Mouse (Mus musculus) Patski (cell line): Measurements from ENCODE around the gene Nlgn1. TPM values are rescaled to one million over a fixed set of nuclear protein-coding genes. Genes with fewer than 3 reads are reported as not detected.
A peak's percentile ranks its signal among the peaks of the same experiment; 100 is the strongest.
"Not testable (repeated sequence)": the region's sequence is repeated elsewhere in the genome, so short reads cannot be mapped to it uniquely, and the experiment has no call there.

Source experiments
- ATAC-seq: fragments of 100-300 bp; one replicate; pipeline ENCODE4 v1.8.0; 2021
- CTCF ChIA-PET: fragments of 350-600 bp; sonication (Branson Sonifier 250); formaldehyde crosslinking; loops from one replicate; lab custom pipeline; 2022; ENCODE audit warnings: inconsistent platforms; lab: Charles Lee
- POLR2A ChIA-PET: fragments of 350-600 bp; sonication (Branson Sonifier 250); formaldehyde crosslinking; loops from one replicate; lab custom pipeline; 2022; ENCODE audit warnings: antibody characterized with exemption, inconsistent platforms; lab: Charles Lee
- DNase-seq: peaks from one replicate; pipeline ENCODE4 v3.0.0-alpha.2; 2011; ENCODE audit warnings: low read depth, low spot score
- H3K27me3 ChIP-seq: fragments of 371-371 bp; one replicate; pipeline ENCODE4 v1.5.1; 2021
- CTCF ChIP-seq: fragments of 100-300 bp; IDR thresholded peaks from one replicate; pipeline ENCODE4 v1.5.1; 2021
- in situ Hi-C: fragments of 300-500 bp; cut with MboI; formaldehyde crosslinking; loops from 3 replicates; pipeline ENCODE4 v1.11.1; 2018; ENCODE audit warnings: low pct_unique_long_range_greater_than_20kb, mixed read lengths
- polyA plus RNA-seq: library from polyadenylated mRNA; unstranded; gene quantifications from one replicate; pipeline ENCODE4 v1.2.3, GENCODE M21; 2021

Gene Nlgn1
- polyA plus RNA-seq, 1 experiment from 2014 or later: 0.01 TPM

DNA sequence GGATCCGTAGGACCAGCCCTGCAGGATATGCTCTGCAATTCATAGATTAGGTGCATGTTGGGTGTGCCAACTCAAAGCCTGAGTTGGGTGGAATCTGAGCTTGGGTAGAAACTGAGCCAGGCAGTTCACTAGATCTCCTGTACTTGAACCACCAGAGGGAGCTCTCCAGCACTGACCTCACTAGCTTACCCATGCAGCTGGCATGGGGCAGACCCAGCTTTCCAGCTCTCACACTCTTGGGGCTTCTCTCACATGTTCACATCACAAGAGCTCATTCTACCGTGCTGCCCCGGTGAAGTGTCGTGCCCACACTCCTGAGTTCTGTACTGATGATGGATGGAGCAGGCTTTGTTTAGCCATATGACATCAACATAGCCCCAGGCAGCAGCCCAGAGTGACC, 679.2 kb downstream of the Nlgn1 start:
- TF ChIP-seq CTCF: peak; percentile 17
- no peak for ATAC-seq
- no peak for DNase-seq
- CTCF ChIA-PET: no interaction called here
- in situ Hi-C loops: no loop called here
- H3K27me3 ChIP-seq: peaks cover 4% of the 10 kb centered on the region
- POLR2A ChIA-PET: no interaction called here

DNA sequence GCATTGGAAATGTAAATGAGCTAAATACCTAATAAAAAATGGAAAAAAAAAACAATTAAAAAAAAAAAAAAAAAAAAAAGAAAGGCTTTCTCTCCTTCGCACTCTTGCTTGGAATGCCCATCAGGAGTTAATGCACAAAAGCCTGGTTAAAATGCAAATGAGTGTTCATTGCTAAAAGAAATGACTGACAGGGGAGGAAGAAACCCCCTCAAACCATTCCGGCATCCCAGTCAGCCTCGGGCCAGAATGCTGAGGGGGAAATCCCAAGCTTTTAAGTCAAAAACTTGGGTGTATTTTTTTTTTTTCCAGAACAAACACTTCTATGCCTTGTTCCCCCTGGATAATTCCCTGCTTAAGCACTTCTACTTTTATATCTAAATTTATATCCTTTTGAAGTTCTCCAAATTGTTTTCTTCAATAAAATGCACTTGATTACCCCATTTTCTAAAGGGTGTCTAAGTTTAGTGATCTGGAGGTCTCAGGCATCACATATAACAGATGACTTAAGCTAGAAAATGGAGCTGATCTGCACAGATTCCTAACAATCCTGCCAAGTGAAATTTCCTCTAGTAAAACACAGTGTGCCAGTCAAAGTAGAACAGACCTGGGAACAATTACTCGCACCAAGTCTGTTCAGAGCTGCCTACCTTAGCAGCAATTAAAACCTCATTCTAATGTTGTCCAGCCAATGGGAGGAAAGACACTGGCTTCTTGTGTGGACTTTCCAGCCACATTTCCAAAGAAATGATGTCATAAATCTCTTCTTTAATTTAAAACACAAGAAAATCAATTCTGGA, 686.2 kb downstream of the Nlgn1 start:
- DNase-seq (no peak), ATAC-seq (no peak)
- no peak for TF ChIP-seq CTCF
- no peaks in the 10 kb centered on the region for H3K27me3 ChIP-seq
- ChIA-PET CTCF (no interaction called here), POLR2A (no interaction called here)
- in situ Hi-C loops: no loop called here

DNA sequence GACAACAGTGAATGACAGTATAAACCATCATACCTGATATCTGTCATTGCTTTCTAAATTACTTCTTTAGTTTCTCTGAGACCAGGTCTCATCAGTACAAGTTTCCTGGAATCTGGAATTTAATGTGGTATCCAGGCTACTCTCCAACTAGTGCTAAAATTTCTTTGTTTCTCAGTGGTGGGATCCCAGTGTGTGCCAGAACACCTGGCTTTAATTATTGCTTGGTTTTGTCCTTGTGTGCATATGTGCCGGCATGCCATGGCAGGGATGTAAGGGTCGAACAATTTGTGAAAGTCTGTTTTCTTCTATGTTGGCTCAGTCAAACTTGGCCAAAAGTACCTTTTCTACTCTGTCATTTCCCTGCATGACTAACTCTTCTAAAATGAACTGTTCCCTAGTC, 703.1 kb downstream of the Nlgn1 start:
- in situ Hi-C loops: no loop called here
- H3K27me3 ChIP-seq: no peaks in the 10 kb centered on the region
- POLR2A ChIA-PET: no interaction called here
- TF ChIP-seq CTCF: no peak
- DNase-seq: no peak
- CTCF ChIA-PET: no interaction called here
- no peak for ATAC-seq

DNA sequence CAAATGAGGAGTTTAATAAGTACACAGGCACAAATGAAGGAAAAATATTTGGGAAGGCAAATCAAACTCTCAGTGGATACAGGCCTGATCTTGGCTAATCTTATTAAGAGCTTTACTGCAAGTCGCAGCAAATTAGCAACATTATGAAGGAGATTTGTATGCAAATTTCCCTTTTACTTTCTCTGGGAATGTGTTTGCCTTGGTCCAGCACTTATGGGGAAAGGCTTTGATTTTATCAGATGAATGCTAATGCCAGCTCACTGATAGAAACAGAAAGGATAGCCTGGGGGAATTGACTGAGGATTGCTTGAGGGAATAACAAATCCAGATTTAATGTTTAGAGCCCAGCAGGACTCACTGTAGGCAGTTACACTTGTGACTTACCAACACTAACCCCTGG, 725.7 kb downstream of the Nlgn1 start:
- no peak for TF ChIP-seq CTCF
- ATAC-seq: no peak
- H3K27me3 ChIP-seq: peaks cover 6% of the 10 kb centered on the region
- ChIA-PET POLR2A (no interaction called here), CTCF (no interaction called here)
- DNase-seq: no peak
- in situ Hi-C loops: no loop called here

DNA sequence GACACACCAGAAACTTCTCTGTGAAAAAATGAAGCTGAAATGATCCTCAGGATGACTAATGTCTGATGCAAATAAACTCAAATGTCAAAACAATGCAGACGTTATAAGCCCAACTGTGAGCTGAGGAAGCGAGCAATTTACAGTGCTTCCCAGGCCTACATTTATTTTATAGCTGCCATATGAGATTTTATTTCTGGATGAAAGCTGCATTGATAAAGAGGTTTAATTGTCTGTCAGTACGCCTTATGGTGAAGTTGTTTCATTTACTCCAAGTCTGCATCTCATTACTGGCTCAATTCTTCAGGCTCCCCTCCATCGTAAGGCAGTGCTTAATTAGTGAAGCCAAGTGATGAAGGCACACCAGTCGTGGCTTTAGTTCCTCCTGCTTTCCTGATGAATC, 734.7 kb downstream of the Nlgn1 start:
- in situ Hi-C loops: no loop called here
- ATAC-seq (no peak), DNase-seq (no peak)
- POLR2A ChIA-PET: no interaction called here
- no peak for TF ChIP-seq CTCF
- CTCF ChIA-PET: no interaction called here
- H3K27me3 ChIP-seq: no peaks in the 10 kb centered on the region

DNA sequence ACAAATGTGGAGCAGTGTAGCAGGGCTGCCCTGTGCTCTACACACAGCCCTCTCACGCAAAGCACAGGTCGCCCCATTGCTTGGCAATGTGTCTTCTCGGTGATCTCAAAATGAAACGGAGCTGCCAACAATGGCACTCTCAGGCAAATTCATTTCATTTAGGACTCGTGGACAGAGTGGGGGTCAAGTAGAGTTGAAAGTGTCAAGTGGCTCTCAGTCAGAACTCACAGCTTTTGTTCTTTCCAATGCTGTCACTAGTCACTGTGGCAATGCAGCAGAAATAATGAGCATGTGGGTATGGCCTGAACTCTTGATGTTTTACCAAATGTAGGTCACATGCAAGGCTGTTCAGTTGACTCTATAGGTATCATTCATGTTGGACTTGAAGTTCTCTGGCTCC, 756.7 kb downstream of the Nlgn1 start:
- CTCF ChIA-PET: interaction anchor here (0.8 to 1.7 kb wide), 2 partner anchors 13 to 27 kb away, joined by 3 to 4 read pairs; no protein-coding TSS in a partner anchor
- in situ Hi-C loops: no loop called here
- ATAC-seq: no peak
- TF ChIP-seq CTCF: no peak
- POLR2A ChIA-PET: no interaction called here
- no peak for DNase-seq
- H3K27me3 ChIP-seq: no peaks in the 10 kb centered on the region

DNA sequence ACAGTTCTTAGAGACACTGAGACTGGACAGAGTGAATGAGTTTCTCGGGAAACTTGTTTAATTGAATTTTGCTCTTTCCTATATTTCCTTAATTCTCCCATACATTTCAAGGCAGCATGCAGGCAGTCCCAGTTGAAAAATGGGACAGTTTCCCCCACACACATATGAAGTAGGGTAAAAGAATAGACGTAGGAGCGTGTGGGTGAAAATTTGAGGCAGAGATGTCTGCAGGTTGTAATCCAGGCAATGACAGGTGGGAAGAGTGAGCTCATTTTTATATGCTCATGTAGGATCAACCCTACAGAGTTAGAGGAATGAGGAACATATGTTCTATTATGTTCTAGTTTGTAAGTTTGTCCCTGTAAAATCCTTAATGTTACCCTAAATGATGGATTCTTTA, 757.4 kb downstream of the Nlgn1 start:
- H3K27me3 ChIP-seq: no peaks in the 10 kb centered on the region
- POLR2A ChIA-PET: no interaction called here
- CTCF ChIA-PET: interaction anchor here (0.8 to 1.7 kb wide), 2 partner anchors 12 to 27 kb away, joined by 3 to 4 read pairs; no protein-coding TSS in a partner anchor
- TF ChIP-seq CTCF: no peak
- DNase-seq: no peak
- in situ Hi-C loops: no loop called here
- ATAC-seq: no peak

DNA sequence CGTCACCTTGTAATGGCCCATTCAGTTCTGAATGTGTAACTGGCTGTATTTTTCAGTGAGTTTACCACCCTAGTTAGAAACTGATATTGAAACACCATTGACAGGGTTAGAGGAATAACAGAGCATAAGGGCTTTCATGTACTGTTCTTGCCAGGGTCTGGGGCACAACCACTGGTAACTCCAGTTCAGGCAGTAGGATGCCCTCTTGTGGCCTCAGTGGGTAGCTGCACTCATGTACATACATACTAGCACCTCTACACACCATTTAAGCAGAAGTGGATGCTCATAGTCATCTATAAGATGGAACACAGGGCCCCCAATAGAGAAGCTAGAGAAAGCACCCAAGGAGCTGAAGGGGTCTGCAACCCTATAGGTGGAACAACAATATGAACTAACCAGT, 773.7 kb downstream of the Nlgn1 start:
- in situ Hi-C loops, CTCF ChIA-PET, H3K27me3 ChIP-seq, DNase-seq, ATAC-seq, POLR2A ChIA-PET: not testable (repeated sequence)
- peak; percentile 29 for TF ChIP-seq CTCF

DNA sequence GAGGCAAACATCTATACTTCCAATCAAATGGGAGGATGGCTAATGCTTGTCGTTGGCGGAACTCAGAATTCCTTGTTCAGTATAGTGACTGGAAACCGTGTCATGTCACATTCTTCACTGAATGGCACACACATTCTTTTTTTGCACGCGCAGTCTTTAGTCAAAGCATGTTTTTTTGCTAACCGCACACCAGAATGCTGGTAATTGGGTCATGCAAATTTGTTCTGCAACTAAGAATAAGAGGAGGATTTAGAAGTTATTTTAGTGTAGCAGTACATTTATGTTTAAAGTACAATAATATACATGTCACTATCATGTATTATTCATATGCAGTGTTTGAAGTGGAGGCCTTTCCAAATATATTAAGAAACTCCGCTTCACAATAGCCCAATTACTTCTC, 783.2 kb downstream of the Nlgn1 start:
- CTCF ChIA-PET, DNase-seq, in situ Hi-C loops, H3K27me3 ChIP-seq, POLR2A ChIA-PET, ATAC-seq: not testable (repeated sequence)

DNA sequence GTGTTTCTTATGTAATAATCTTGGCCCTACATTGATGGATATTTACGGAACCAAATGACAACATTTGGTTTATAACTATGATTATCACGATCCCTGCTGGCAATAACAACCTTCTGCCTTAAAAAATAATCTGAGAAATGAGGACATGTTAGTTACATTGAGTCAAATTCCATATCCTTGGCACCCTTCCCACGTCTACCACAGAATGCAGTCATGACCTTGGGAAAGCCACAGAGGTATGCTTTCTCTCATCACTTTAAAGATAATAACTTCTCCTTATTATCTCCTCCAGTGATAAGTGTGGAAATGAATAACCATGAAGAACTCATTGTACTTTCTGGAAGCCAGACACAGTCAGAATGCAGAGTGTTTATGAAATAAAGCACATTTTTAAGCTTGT, 808.0 kb downstream of the Nlgn1 start:
- DNase-seq, in situ Hi-C loops, POLR2A ChIA-PET, H3K27me3 ChIP-seq, CTCF ChIA-PET, ATAC-seq: not testable (repeated sequence)

DNA sequence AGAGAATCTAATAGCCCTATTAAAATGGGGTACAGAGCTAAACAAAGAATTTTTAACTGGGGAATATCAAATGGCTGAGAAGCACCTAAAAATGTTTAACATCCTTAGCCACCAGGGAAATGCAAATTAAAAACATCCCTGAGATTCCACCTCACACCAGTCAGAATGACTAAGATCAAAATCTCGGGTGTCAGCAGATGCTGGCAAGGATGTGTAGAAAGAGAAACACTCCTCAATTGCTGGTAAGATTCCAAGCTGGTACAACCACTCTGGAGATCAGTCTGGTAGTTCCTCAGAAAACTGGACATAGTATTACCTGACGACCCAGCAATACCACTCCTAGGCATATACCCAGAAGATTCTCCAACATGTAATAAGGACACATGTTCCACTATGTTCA, 869.2 kb downstream of the Nlgn1 start:
- in situ Hi-C loops: no loop called here
- DNase-seq: no peak
- TF ChIP-seq CTCF: no peak
- ChIA-PET POLR2A (no interaction called here), CTCF (no interaction called here)
- H3K27me3 ChIP-seq: no peaks in the 10 kb centered on the region
- no peak for ATAC-seq
